Mouse (Mus musculus) heart, embryonic 10.5 days (tissue): ENCODE results near the gene Phf23. TPM values are rescaled to one million over a fixed set of nuclear protein-coding genes. Genes with fewer than 3 reads are reported as not detected.
A peak's percentile ranks its signal among the peaks of the same experiment; 100 is the strongest.
"Not testable (repeated sequence)": the region's sequence is repeated elsewhere in the genome, so short reads cannot be mapped to it uniquely, and the experiment has no call there.

Source experiments
- DNase-seq: peaks from one replicate; pipeline ENCODE4 v3.0.0-alpha.2; 2017; ENCODE audit warnings: low spot score
- H3K27ac ChIP-seq: fragments of 300-500 bp; sonication (generic); 2 replicates; pipeline ENCODE4 v1.5.1; 2016; ENCODE audit warnings: mild to moderate bottlenecking
- H3K27me3 ChIP-seq: fragments of 300-500 bp; sonication (generic); 2 replicates; pipeline ENCODE4 v1.6.1; 2016; ENCODE audit warnings: mild to moderate bottlenecking; ENCODE audit not compliant: poor library complexity, insufficient read depth, severe bottlenecking
- H3K36me3 ChIP-seq: fragments of 300-500 bp; sonication (generic); 2 replicates; pipeline ENCODE4 v1.6.1; 2016; ENCODE audit warnings: mild to moderate bottlenecking, moderate library complexity
- H3K4me1 ChIP-seq: fragments of 300-500 bp; sonication (generic); 2 replicates; pipeline ENCODE4 v1.6.1; 2016; ENCODE audit warnings: mild to moderate bottlenecking
- H3K4me3 ChIP-seq: fragments of 300-500 bp; sonication (generic); 2 replicates; pipeline ENCODE4 v1.5.1; 2016; ENCODE audit warnings: mild to moderate bottlenecking, moderate library complexity
- H3K9me3 ChIP-seq: fragments of 300-500 bp; sonication (generic); 2 replicates; pipeline ENCODE4 v1.6.1; 2016; ENCODE audit warnings: mild to moderate bottlenecking, moderate library complexity
- WGBS: fragments of 180-500 bp; shearing (Covaris S2); methylation state at CpG from one replicate; pipeline ENCODE4 v1.1.7; 2016; 5-methylcytosine and 5-hydroxymethylcytosine counted together
- polyA plus RNA-seq: library from polyadenylated mRNA; unstranded; fragments of >200 nt; fragmentation: Nextera tagmentation; extraction: Ambion mirVana; gene quantifications from 2 replicates; pipeline ENCODE4 v1.2.1, GENCODE M21; 2016

The Phf23 gene
- polyA plus RNA-seq: 51.8 and 73.3 TPM in 2 replicates

- Histone ChIP-seq H3K9me3 (no peaks in the 10 kb centered on the region), H3K27me3 (no peaks in the 10 kb centered on the region), H3K4me3 (peak within 1 kb of the TSS; percentile 99), H3K4me1 (peaks cover 38% of the 10 kb centered on the region), H3K36me3 (peaks cover 46% of the 10 kb centered on the region), H3K27ac (peak within 1 kb of the TSS; percentile 97)
- WGBS: under 1% methylated on average over 36 of the region's 36 CpGs
- peak; percentile 99 for DNase-seq
Measured at GRCm38 (mm10) chr11:69995391-69995960, at the start of gene Phf23. Gene Phf23, plus strand, starts transcription at chr11:69995777.

DNA sequence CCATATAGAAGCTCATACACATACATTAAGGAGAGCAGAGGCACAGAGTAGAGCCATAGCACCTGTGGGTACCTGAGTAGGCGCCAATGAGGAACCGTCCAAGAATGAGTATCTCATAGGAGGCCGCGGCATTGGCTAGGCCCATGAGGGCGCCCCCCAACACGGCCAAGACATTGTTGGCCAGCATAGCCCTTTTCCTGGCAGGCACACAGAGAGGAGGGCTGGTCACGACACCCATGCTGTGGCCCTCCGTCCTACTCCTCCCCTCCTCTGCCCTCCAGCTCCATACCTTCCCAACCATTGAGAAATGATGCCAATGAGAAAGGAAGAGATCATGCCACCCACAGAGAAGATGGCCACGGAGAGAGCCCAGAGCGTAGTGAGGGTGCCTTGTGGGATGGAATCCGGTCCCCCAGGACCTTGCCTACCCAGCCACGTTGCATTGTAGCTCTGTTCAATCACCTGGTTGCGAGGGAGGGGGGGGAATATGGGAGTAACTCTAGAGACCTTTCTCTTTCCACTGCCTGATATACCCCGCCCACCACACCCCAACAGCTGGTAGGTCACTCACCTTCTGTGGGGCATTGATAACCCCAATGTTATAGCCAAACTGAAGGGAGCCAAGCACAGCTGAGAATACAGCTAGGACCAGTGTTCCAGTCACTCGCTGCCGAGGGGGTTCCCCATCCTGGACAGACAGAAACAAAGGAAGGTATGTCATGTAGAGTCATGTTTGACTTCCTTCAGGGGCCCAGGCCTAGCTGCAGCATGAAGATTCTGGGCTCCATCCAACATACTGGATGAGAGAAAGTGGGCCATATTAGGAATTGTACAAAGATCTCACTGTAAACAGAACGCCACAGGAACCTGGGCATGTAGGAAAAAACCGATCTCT, 49.3 kb upstream of the Phf23 start:
- 88% methylated on average over 18 of the region's 18 CpGs for WGBS

DNA sequence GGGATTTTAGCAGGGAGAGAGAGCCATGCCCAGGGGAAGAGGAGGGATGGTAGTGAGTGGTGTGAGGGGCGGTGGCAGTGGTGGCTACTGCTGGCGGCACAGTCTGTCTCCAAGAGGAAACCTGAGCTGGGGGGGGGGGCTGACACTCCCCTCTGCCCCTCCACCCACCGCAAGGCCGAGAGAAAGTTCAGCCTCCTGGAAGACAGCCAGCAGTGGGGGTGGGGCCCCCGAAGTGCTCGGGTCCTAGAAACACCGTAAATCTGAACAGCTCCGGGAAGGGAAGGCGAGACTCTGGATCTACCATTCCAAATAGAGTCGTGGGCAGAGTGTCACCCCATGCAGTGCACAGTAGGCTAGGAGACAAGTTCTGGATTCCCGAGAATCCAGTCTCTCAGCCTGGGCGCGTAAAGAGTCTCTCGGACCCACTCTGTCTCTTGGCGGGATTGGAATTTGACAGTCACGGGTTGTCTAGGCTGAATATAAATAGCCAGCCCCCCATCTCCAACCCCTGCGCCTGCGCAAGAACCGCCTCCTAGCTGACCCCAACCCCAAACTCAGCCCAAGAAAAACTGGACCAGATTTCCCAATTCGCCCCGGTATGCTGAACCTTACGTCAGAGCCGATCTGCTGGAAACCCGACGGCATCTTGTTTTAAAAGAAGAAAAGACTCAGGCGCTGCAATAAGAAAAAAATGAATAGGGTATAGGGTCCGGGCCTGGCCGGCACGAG, 48.1 kb upstream of the Phf23 start:
- H3K27me3 ChIP-seq: peaks cover 43% of the 10 kb centered on the region
- peak overlapping the region; percentile 91 for H3K27ac ChIP-seq
- no peaks in the 10 kb centered on the region for H3K9me3 ChIP-seq
- peaks cover 39% of the 10 kb centered on the region for H3K36me3 ChIP-seq
- peak overlapping the region; percentile 70 for H3K4me3 ChIP-seq
- DNase-seq: peak; percentile 82
- peaks cover 34% of the 10 kb centered on the region for H3K4me1 ChIP-seq
- WGBS: 2% methylated on average over 29 of the region's 29 CpGs

More for the DNA sequence above, 49.3 kb upstream of the Phf23 start:
- peak; percentile 85 for DNase-seq
- Histone ChIP-seq H3K27me3 (peaks cover 42% of the 10 kb centered on the region), H3K9me3 (no peaks in the 10 kb centered on the region), H3K4me3 (peak overlapping the region; percentile 70), H3K27ac (peak overlapping the region; percentile 91), H3K36me3 (peaks cover 41% of the 10 kb centered on the region), H3K4me1 (peaks cover 34% of the 10 kb centered on the region)

GRCm38 (mm10) chr11:69948066-69948762, 47.4 kb upstream of the Phf23 start, which contains the start of gene Slc2a4:
Gene Slc2a4, minus strand, starts transcription at chr11:69948188.
- Histone ChIP-seq H3K36me3 (peaks cover 32% of the 10 kb centered on the region), H3K4me3 (peak within 1 kb of the TSS; percentile 70), H3K4me1 (peaks cover 37% of the 10 kb centered on the region), H3K9me3 (no peaks in the 10 kb centered on the region), H3K27ac (peak within 1 kb of the TSS; percentile 91), H3K27me3 (peaks cover 36% of the 10 kb centered on the region)
- under 1% methylated on average over 34 of the region's 34 CpGs for WGBS
- DNase-seq: peak; percentile 98

DNA sequence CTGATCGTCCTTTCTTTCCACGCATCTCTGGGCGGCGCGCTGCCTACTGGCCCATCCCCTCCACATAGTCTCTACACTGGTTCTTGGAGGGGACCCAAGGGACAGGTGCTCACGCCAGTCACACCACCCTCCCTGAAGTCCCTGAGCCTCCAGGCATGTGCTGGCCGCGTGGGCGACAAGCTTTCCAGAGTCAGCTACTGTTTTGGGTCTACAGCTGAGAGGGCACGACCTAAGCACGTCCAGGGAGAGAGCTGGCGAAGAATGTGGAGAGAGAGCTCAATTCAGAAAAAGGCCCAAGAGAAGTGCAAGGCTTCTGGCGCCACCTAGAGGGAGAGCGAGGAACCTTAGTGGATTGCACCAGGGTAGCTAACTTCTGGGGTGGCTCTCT, 46.8 kb upstream of the Phf23 start:
- Histone ChIP-seq H3K27ac (peak overlapping the region; percentile 91), H3K4me3 (peak overlapping the region; percentile 70), H3K9me3 (no peaks in the 10 kb centered on the region), H3K4me1 (peaks cover 38% of the 10 kb centered on the region), H3K27me3 (peaks cover 33% of the 10 kb centered on the region), H3K36me3 (peaks cover 27% of the 10 kb centered on the region)
- WGBS: under 1% methylated on average over 14 of the region's 14 CpGs
- DNase-seq: peak; percentile 94

- DNase-seq: no peak
- peaks cover 6% of the 10 kb centered on the region for H3K36me3 ChIP-seq
- H3K27me3 ChIP-seq: peaks cover 13% of the 10 kb centered on the region; the same call in 1 of the 2 replicates
- WGBS: 40% methylated on average over 4 of the region's 4 CpGs
- no peak overlapping the region for H3K4me3 ChIP-seq
- no peak overlapping the region for H3K27ac ChIP-seq
- no peaks in the 10 kb centered on the region for H3K9me3 ChIP-seq
- H3K4me1 ChIP-seq: peaks cover 31% of the 10 kb centered on the region
Measured at GRCm38 (mm10) chr11:69950807-69951459, 44.6 kb upstream of the Phf23 start.

- WGBS: 42% methylated on average over 1 of the region's 1 CpGs
- H3K27me3 ChIP-seq: peaks cover 5% of the 10 kb centered on the region; the same call in 1 of the 2 replicates
- no peak overlapping the region for H3K4me3 ChIP-seq
- DNase-seq: no peak
- H3K27ac ChIP-seq: no peak overlapping the region
- peaks cover 18% of the 10 kb centered on the region for H3K4me1 ChIP-seq
- H3K9me3 ChIP-seq: no peaks in the 10 kb centered on the region
- H3K36me3 ChIP-seq: no peaks in the 10 kb centered on the region
Measured at GRCm38 (mm10) chr11:69952274-69952673, 43.3 kb upstream of the Phf23 start.

DNA sequence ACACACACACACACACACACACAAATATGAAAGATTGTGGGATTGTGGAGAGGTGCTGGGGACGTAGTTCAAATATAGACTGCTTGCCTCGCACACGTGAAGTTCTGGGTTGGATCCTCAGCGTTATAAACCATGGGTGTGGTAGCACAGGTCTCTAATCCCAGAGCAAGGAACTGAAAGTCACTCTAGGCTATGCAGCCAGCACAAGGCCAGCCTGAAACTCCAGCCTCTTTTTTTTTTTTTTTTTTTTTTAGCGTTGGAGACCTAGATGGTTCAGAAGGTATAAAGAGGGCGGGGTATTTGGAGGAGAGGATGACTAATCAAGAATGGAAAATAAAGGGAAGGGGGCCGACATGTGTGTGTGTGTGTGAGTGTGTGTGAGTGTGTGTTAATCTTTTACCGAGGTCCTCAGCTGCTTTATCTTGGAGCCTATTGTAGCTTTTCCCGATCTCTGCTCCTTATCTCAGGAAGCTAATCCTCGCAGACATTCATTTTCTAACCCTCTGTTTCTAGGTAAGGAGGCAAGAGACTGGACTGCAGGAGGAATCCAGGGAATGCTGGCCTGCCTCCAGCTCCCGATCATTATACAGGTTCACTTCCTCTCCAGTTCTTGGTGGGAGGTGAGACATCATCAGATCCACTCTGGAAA, 42.2 kb upstream of the Phf23 start:
- Histone ChIP-seq H3K27me3 (peaks cover 5% of the 10 kb centered on the region; the same call in 1 of the 2 replicates), H3K4me3 (no peak overlapping the region), H3K27ac (no peak overlapping the region), H3K9me3 (no peaks in the 10 kb centered on the region), H3K4me1 (peaks cover 9% of the 10 kb centered on the region), H3K36me3 (no peaks in the 10 kb centered on the region)
- no peak for DNase-seq
- WGBS: 41% methylated on average over 11 of the region's 11 CpGs

GRCm38 (mm10) chr11:69955618-69956017, 40.0 kb upstream of the Phf23 start:
- not testable (repeated sequence) for DNase-seq, H3K36me3 ChIP-seq, H3K4me3 ChIP-seq, H3K27ac ChIP-seq, H3K9me3 ChIP-seq, H3K27me3 ChIP-seq, H3K4me1 ChIP-seq
- 73% methylated on average over 4 of the region's 4 CpGs for WGBS

DNA sequence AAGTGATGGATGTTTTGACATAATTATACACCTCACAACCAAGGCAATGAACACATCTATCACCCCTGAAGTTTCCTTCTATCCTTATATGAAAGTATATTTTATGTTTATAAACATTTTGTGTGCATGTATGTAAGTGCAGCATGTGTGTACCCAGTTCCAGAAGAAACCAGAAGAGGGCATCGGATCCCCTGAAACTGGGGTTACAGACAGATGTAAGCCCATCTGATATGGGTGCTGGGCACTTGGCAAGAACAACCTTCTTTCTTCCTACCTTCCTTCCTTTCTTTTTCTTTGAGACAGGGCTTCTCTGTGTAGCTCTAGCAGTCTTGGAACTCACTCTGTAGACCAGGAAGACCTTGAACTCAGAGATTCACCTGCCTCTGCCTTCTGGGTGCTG, 39.4 kb upstream of the Phf23 start:
- Histone ChIP-seq H3K4me1 (peaks cover 4% of the 10 kb centered on the region; the same call in 1 of the 2 replicates), H3K36me3 (no peaks in the 10 kb centered on the region), H3K27me3 (peaks cover 2% of the 10 kb centered on the region; the same call in 1 of the 2 replicates), H3K27ac (no peak overlapping the region), H3K9me3 (no peaks in the 10 kb centered on the region), H3K4me3 (no peak overlapping the region)
- WGBS: 71% methylated on average over 1 of the region's 1 CpGs
- DNase-seq: no peak

- no peak overlapping the region for H3K4me3 ChIP-seq
- H3K9me3 ChIP-seq: no peaks in the 10 kb centered on the region
- H3K4me1 ChIP-seq: peaks cover 9% of the 10 kb centered on the region
- H3K27ac ChIP-seq: no peak overlapping the region
- no peaks in the 10 kb centered on the region for H3K36me3 ChIP-seq
- H3K27me3 ChIP-seq: peaks cover 43% of the 10 kb centered on the region
- 27% methylated on average over 5 of the region's 5 CpGs for WGBS
- no peak for DNase-seq
Measured at GRCm38 (mm10) chr11:69960616-69961015, 35.0 kb upstream of the Phf23 start.
